Mouse (Mus musculus) A20 (cell line): ENCODE results near the gene Amfr.

ENCODE experiments used
- DNase-seq: peaks from one replicate; pipeline ENCODE4 v3.0.0-alpha.2; 2011; ENCODE audit warnings: low read depth, low spot score

The Amfr gene

GRCm38 (mm10) chr8:94012013-94012951 lies at the start of gene Amfr:
Amfr (minus strand) TSS chr8:94012842.
- DNase-seq, result peak; percentile 85

GRCm38 (mm10) chr8:94057157-94057854 lies 44.7 kb upstream of the Amfr start:
- DNase-seq, result peak; percentile 41

GRCm38 (mm10) chr8:94052696-94053095 lies 40.1 kb upstream of the Amfr start:
- no peak for DNase-seq

- no peak for DNase-seq
These were observed 35.2 kb upstream of the Amfr start for GRCm38 (mm10) chr8:94047845-94048244.

GRCm38 (mm10) chr8:94037806-94038205 lies 25.2 kb upstream of the Amfr start:
- peak; percentile 68 for DNase-seq

GRCm38 (mm10) chr8:94036944-94037524 lies 24.4 kb upstream of the Amfr start, which contains the start of the genes Nudt21 and Ogfod1:
Nudt21 (minus strand) TSS chr8:94037031.
Ogfod1 (plus strand) TSS chr8:94037198.
- DNase-seq, result peak; percentile 99

GRCm38 (mm10) chr8:94036541-94036940 lies 23.9 kb upstream of the Amfr start:
- DNase-seq, result peak; percentile 78

GRCm38 (mm10) chr8:94035200-94035599 lies 22.6 kb upstream of the Amfr start:
- peak; percentile 36 for DNase-seq

- no peak for DNase-seq
These were observed 21.0 kb upstream of the Amfr start for GRCm38 (mm10) chr8:94033601-94034000.

GRCm38 (mm10) chr8:94029701-94030100 lies 17.1 kb upstream of the Amfr start:
- no peak for DNase-seq

- no peak for DNase-seq
These were observed 11.3 kb upstream of the Amfr start for GRCm38 (mm10) chr8:94023916-94024315.

GRCm38 (mm10) chr8:94013026-94013612 lies 477 bp upstream of the Amfr start:
- peak; percentile 42 for DNase-seq

- peak; percentile 57 for DNase-seq
These were observed 1.3 kb downstream of the Amfr start for GRCm38 (mm10) chr8:94011076-94012012.

GRCm38 (mm10) chr8:94010101-94010705 lies 2.4 kb downstream of the Amfr start:
- peak; percentile 63 for DNase-seq

- DNase-seq, result no peak
These were observed 3.3 kb downstream of the Amfr start for GRCm38 (mm10) chr8:94009243-94009845.

GRCm38 (mm10) chr8:94004139-94004538 lies 8.5 kb downstream of the Amfr start:
- no peak for DNase-seq

- no peak for DNase-seq
These were observed 13.7 kb downstream of the Amfr start for GRCm38 (mm10) chr8:93998961-93999360.

- no peak for DNase-seq
These were observed 22.9 kb downstream of the Amfr start for GRCm38 (mm10) chr8:93989739-93990138.

GRCm38 (mm10) chr8:93984731-93985130 lies 27.9 kb downstream of the Amfr start:
- DNase-seq, result no peak

GRCm38 (mm10) chr8:93983827-93984226 lies 28.8 kb downstream of the Amfr start:
- DNase-seq, result no peak
